Mouse (Mus musculus) gastrocnemius, postnatal 36 days (tissue): ENCODE data around the gene Dusp12. TPM values are rescaled to one million over a fixed set of nuclear protein-coding genes. Genes with fewer than 3 reads are reported as not detected.

Experiments
- total RNA-seq, 2 experiments: library from RNA; stranded (reverse); gene quantifications; 2 replicates each; pipeline ENCODE4 v1.2.3; 2021

Gene Dusp12
- total RNA-seq, 2 experiments from 2014 or later = 3.6 to 4.1 TPM

Other genes with a start within 250 kb of the Dusp12 start
- gene Olfml2b, start 241.0 kb downstream of the Dusp12 start, total RNA-seq = 1 to 10 TPM; 6.9 to 8.2 TPM
- gene Atf6, start 17.8 kb downstream of the Dusp12 start, total RNA-seq = 10 to 100 TPM; 16.3 to 18.2 TPM
- gene Gm26620, start 475 bp downstream of the Dusp12 start, total RNA-seq = under 1 TPM in 1 of 2 experiments, not detected in 1; 0.54 TPM
- gene Fcrlb, start 27.4 kb upstream of the Dusp12 start, total RNA-seq = not detected
- under 1 TPM in 1 of 2 experiments, not detected in 1; 0.20 TPM for gene Fcrla, start 42.0 kb upstream of the Dusp12 start, total RNA-seq
- gene Fcgr2b, start 91.0 kb upstream of the Dusp12 start, total RNA-seq = 1 to 10 TPM; 2.2 to 2.4 TPM
- gene Fcgr4, start 133.4 kb upstream of the Dusp12 start, total RNA-seq = not detected
- 1 to 10 TPM; 2.6 to 4.6 TPM for gene Fcgr3, start 179.4 kb upstream of the Dusp12 start, total RNA-seq
- under 1 TPM; 0.54 to 0.91 TPM for gene Cfap126, start 228.4 kb upstream of the Dusp12 start, total RNA-seq